Mouse (Mus musculus): Measurements from ENCODE around the gene Gm10490. TPM values are rescaled to one million over a fixed set of nuclear protein-coding genes. Genes with fewer than 3 reads are reported as not detected.

Gene Gm10490
- total RNA-seq, 2 experiments from 2014 or later = not detected

DNA sequence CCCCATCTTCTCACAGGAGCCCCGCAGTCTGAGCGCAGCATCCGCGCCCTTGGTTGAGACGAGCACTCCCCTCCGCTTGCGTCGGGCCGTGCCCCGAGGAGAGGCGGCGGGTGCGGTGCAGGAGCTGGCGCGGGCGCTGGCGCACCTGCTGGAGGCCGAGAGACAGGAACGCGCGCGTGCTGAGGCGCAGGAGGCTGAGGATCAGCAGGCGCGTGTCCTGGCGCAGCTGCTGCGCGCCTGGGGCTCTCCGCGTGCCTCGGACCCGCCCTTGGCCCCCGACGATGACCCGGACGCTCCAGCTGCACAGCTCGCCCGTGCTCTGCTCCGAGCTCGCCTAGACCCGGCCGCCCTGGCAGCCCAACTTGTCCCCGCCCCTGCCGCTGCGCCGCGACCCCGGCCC lies 12.7 kb downstream of the Gm10490 start:
- intact Hi-C loops (cut with DNase I) = no loop called here
- no peak for DNase-seq

DNA sequence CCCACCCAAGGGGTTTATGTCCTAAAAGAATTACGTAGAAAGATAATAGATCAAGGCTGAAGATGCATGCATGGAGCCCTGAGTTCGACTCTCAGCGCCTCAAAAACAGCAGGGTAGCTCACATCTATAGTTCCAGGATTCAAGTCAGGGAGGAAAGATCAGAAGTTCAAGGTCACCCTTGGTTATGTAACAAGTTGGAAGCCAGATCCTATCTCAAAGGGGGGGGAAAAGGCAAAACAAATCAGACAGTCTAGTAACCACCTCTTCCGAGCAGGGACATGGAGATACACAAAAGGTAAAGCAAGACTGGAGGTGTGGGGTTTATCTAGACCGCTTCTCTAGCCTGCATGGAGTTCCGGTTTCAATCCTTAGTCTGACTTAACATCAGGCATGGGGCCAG lies 16.9 kb downstream of the Gm10490 start:
- intact Hi-C loops (cut with DNase I) = no loop called here

DNA sequence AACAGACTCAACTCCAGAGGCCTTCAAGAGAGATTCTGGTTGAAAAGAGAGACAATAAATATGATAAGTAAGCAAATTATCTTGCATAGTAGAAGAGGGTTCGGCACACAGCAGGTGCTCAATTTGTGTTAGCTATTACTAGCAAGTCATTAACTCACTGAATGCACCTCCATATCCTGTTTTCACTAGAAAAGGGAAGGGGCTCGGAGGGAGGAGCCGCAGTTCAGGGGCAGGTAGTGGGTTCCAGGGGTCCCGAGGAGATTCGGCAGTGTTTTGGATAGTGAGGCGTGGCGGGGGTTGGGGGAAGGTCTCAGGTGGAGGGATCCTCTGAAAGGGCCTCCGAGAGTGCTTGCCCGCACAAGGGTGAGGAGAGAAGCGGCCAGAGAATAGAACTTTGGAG lies 17.8 kb downstream of the Gm10490 start:
- DNase-seq = no peak
- intact Hi-C loops (cut with DNase I) = no loop called here

More for the DNA sequence above, 16.9 kb downstream of the Gm10490 start:
- DNase-seq = no peak

DNA sequence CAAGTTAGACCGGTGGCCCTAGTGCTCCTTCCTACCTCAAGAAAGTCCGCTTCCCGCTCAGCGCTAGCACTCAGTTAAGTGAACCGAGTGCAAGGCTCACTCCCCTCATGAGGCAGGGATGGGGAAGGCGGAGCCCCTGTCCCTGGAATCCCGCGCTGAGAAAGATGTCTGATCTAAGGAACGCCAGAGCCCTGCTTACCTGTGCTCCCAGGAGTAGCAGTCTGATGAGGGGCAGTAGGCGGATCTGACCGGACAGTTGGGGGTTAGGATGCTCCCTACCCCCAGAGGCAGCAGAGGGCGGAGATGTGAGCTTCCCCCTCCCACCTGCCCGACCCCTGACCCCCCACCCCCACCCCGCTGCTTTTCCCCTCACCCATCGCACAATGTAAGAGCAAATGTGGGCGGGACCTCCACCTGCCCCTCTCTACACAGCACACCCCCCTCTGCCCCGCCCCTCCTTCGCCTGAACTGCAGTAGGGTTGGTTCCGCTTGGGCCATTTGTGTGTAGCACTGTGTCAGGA lies 19.0 kb downstream of the Gm10490 start, which contains the start of gene Eras:
Gene Eras (minus strand): TSS at position 338 of the 521 bp plus-strand sequence.
- no peak for DNase-seq
- intact Hi-C loops (cut with DNase I) = no loop called here

DNA sequence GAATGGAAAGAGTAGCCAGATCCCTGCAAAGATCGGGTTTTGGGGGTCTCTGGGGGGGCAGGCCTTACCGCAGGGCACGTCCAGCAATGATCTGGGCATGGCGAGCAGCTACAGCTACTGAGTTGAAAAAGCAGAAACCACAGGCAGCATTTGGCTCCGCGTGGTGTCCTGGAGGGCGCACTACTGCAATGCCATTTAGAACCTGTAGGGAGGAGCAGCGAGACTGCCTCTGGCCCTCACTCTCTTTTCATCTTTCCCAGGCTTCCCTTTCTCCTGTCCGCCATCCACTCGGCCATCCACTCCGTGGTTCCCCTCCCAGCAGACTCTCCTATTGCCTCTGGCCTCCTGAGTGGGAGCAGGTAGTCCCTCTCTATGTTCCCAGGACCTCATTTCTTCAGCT lies 27.5 kb downstream of the Gm10490 start:
- intact Hi-C loops (cut with DNase I) = no loop called here

DNA sequence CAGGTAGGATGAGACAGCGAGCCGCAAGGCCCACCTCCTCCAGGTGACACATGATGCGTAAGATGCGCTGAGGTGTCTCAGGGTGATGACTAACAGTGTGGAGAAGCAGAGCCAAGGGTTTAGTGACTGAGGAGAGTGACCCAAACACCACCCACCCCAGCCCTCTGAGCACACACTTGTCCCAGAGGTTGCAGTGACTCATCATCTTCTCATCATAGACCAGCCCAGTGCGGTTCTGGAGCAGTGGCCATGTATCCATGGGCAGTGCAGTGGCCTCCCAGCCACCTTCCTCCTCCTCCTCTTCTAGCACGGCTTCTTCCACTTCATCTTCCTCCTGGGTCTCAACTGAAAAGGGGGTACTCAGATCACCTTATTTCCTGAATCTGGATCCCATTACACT lies 28.3 kb downstream of the Gm10490 start:
- DNase-seq = no peak
- intact Hi-C loops (cut with DNase I) = no loop called here

More for the DNA sequence above, 27.5 kb downstream of the Gm10490 start:
- no peak for DNase-seq

DNA sequence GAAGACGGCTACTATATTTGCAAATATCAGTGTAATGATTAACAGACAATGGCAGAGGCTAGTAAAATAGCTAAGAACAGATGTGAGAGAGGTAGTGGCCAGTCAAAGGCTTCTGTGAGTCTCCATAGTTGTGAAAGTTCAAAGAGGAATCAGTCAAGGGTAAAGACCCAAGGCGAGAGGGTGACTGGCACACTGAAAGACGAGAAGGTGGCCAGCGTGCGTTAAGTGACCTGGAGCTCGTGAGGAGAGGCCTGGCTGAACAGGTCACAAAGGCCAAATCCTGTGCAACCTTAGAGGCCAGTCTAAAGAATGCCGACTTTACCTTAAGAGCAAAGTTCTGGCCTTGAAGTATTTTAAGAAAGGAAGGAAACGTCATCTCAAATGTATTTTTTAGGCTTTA lies 36.3 kb downstream of the Gm10490 start:
- no peak for DNase-seq
- intact Hi-C loops (cut with DNase I) = no loop called here

DNA sequence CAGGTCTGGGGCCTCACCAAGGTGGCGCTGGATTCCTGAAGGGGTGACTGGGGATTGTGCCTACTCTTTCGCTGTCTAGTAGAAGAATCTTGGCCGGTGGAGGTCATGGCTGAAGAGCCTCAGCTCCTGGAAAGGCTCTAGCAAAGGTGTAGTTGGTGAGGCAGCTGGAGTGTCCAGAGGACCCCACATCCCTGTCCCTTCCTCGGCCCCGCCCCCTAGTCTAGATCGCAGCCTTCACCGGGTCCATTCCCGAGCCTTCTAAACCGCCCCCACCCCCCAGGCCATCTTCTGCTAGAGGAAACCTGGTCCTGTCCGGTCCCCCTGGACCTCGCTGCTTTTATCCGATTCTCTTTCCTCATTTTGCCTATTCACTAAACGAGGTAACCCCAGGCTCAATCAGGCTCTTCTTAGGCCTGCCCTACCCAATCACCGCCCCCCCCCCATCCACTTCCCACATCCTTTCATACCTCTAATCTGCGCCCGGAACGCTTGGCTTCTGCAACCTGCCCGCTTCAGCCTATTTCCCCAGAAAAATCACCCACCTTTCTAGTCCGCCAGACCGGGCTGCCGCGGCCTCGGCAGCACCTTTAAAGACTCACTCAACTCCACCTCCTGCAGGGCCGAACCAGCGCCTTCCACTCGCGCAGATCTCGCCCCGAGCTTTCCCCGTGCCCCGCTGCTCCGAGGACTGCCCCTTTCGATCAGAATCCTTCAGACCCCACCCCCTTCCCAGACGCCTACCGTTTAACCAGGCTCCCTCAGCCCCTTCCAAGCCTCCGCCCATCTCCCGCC lies 38.0 kb downstream of the Gm10490 start, which contains the start of gene Hdac6:
Gene Hdac6 (minus strand): TSS at position 782 of the 792 bp plus-strand sequence.
- no peak for DNase-seq
- intact Hi-C loops (cut with DNase I) = no loop called here

DNA sequence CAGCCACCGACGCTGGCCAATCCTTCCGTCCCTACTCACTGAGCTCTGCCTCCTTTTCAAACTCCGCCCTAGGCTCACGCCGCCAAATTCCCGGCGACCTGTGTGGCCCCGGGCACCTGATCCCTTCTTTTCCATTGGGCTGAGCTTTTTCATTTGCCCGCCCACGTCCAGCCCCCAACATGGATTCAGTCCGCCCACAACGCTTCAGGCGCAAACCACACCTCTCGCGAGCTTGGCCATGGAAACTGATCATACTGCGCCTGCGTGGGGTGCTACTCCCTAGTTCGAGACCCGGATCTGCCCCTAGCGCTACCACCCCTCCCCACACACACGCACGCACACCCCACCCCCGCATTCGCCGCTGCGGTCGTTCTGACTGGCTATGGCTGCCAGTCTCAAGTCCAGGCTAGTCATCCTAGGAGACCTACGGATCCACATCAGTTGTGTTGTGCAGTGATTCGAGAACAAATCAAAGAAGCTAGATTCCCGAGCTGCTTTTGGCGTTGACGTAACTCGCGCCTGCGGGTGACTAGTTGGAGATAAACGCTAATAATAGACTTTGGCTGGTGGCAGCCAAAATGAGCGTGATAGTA lies 38.7 kb downstream of the Gm10490 start:
- peak; percentile 88 to 89 for DNase-seq
- intact Hi-C loops (cut with DNase I) = no loop called here

DNA sequence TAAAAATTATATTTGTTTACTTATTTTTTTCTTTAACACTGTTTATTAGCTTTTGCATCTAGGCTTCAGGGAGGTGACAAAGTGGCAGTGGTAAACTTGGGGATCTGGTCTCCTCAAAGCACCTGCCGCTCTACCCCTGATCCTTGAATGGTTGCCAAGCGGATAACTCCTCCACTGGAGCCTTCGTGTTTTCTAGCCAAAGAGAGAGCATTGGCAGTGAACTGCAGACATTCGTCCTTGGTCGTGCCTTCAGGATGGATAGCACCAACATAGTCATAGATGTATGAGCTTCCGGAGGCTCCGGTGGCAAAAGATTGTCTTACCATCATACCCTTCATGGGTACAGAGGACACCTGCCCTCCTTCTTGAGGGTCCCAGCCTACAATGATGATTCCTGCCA lies 40.7 kb downstream of the Gm10490 start:
- intact Hi-C loops (cut with DNase I) = no loop called here
- no peak for DNase-seq

DNA sequence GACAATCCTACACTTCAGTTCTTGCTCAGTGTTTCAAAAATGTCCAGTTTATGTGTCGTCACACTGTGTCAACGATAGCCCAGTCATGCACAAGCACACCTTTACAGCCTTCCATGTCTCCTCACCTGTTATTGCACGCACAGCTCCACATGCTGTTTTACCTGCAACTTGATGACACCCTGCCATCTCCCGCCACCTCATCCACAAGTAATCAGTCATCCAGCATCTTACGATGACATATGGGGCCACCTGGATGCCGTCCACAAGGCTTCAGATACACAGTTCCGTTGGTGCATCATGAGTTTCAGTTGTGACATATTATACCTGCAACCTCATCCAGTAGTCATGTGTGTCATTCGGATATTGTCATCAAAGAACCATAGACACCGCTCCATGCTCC lies 49.5 kb downstream of the Gm10490 start:
- no peak for DNase-seq
- intact Hi-C loops (cut with DNase I) = no loop called here

Other genes with a start within 250 kb of the Gm10490 start
- gene Plp2, start 238.2 kb upstream of the Gm10490 start, total RNA-seq (2021) = 10 to 100 TPM; 48.4 to 62.1 TPM
- gene Magix, start 228.3 kb upstream of the Gm10490 start, total RNA-seq (2021) = 10 to 100 TPM; 25.2 to 33.2 TPM
- gene Gpkow, start 212.4 kb upstream of the Gm10490 start, total RNA-seq (2021) = 10 to 100 TPM; 19.1 to 21.4 TPM
- 10 to 100 TPM; 46.3 to 55.4 TPM for gene Wdr45, start 195.2 kb upstream of the Gm10490 start, total RNA-seq (2021)
- under 1 TPM in 1 of 2 experiments, not detected in 1; 0.68 TPM for gene Gm45208, start 187.3 kb upstream of the Gm10490 start, total RNA-seq (2021)
- gene Praf2, start 181.1 kb upstream of the Gm10490 start, total RNA-seq (2021) = 1 to 10 TPM; 5.4 to 5.7 TPM
- 1 to 10 TPM in 1 of 2 experiments, under 1 TPM in 1; 0.42 to 1.8 TPM for gene Ccdc120, start 158.6 kb upstream of the Gm10490 start, total RNA-seq (2021)
- gene Tfe3, start 147.0 kb upstream of the Gm10490 start, total RNA-seq (2021) = 10 to 100 TPM; 14.3 to 17.3 TPM
- 10 to 100 TPM; 25.1 to 25.4 TPM for gene Gripap1, start 119.8 kb upstream of the Gm10490 start, total RNA-seq (2021)
- under 1 TPM; 0.19 to 0.28 TPM for gene Kcnd1, start 87.3 kb upstream of the Gm10490 start, total RNA-seq (2021)
- 10 to 100 TPM; 26.1 to 27.8 TPM for gene Otud5, start 68.2 kb upstream of the Gm10490 start, total RNA-seq (2021)
- 1 to 10 TPM; 2.4 to 3.3 TPM for gene Pim2, start 31.3 kb upstream of the Gm10490 start, total RNA-seq (2021)
- 10 to 100 TPM; 13.2 to 16.7 TPM for gene Slc35a2, start 25.5 kb upstream of the Gm10490 start, total RNA-seq (2021)
- 10 to 100 TPM; 22.2 to 22.4 TPM for gene Pqbp1, start 10.3 kb upstream of the Gm10490 start, total RNA-seq (2021)
- 10 to 100 TPM; 44.5 to 49.0 TPM for gene Timm17b, start 10.2 kb upstream of the Gm10490 start, total RNA-seq (2021)
- gene Gm10491, start 1.7 kb upstream of the Gm10490 start, total RNA-seq (2021) = not detected
- under 1 TPM in 1 of 2 experiments, not detected in 1; 0.25 TPM for gene Pcsk1n, start 10.3 kb downstream of the Gm10490 start, total RNA-seq (2021)
- gene Eras, start 19.1 kb downstream of the Gm10490 start, total RNA-seq (2021) = not detected
- gene Hdac6, start 38.3 kb downstream of the Gm10490 start, total RNA-seq (2021) = 10 to 100 TPM; 11.1 to 11.8 TPM
- under 1 TPM in 1 of 2 experiments, not detected in 1; 0.14 TPM for gene Gata1, start 68.5 kb downstream of the Gm10490 start, total RNA-seq (2021)
- gene Glod5, start 109.0 kb downstream of the Gm10490 start, total RNA-seq (2021) = not detected
- 1 to 10 TPM; 4.8 to 5.1 TPM for gene Suv39h1, start 165.2 kb downstream of the Gm10490 start, total RNA-seq (2021)
- gene Was, start 181.0 kb downstream of the Gm10490 start, total RNA-seq (2021) = 1 to 10 TPM; 1.9 to 2.5 TPM
- gene Wdr13, start 223.3 kb downstream of the Gm10490 start, total RNA-seq (2021) = 10 to 100 TPM; 39.4 to 44.4 TPM
- 10 to 100 TPM; 63.1 to 74.0 TPM for gene Rbm3, start 236.3 kb downstream of the Gm10490 start, total RNA-seq (2021)

All from heart, postnatal 36 days (tissue).